Mouse (Mus musculus): ENCODE results near the gene Pomp. TPM values are rescaled to one million over a fixed set of nuclear protein-coding genes. Genes with fewer than 3 reads are reported as not detected.
A peak's percentile ranks its signal among the peaks of the same experiment; 100 is the strongest.

The Pomp gene
- total RNA-seq, 2 experiments from 2014 or later: 161 to 185 TPM

GRCm38 (mm10) chr5:147847361-147847760, 12.9 kb upstream of the Pomp start:
- intact Hi-C loops (cut with DNase I): loop anchor here (5.0 to 10.0 kb wide), 5 partner anchors 93 to 515 kb away; partner anchors contain the start of gene Flt3
- DNase-seq (ENCODE audit: low spot score in 2 of 2): no peak

- peak; percentile 65 to 78 for DNase-seq (ENCODE audit: low spot score in 2 of 2)
- intact Hi-C loops (cut with DNase I): loop anchor here (2.0 to 10.0 kb wide), 6 partner anchors 94 to 516 kb away; partner anchors contain the start of gene Flt3
Observed at GRCm38 (mm10) chr5:147848164-147848863, 11.9 kb upstream of the Pomp start.

- intact Hi-C loops (cut with DNase I): no loop called here
- no peak for DNase-seq (ENCODE audit: low spot score in 2 of 2)
Observed at GRCm38 (mm10) chr5:147850194-147850593, 10.1 kb upstream of the Pomp start.

GRCm38 (mm10) chr5:147860076-147860448, 199 bp upstream of the Pomp start:
- intact Hi-C loops (cut with DNase I): loop anchor here (1.0 to 5.0 kb wide), 2 partner anchors 323 to 430 kb away; partner anchors contain the start of gene Pan3
- DNase-seq (ENCODE audit: low spot score in 2 of 2): no peak

GRCm38 (mm10) chr5:147868674-147869073, 8.4 kb downstream of the Pomp start:
- DNase-seq (ENCODE audit: low spot score in 2 of 2): no peak
- intact Hi-C loops (cut with DNase I): no loop called here

- intact Hi-C loops (cut with DNase I): no loop called here
- no peak for DNase-seq (ENCODE audit: low spot score in 2 of 2)
Observed at GRCm38 (mm10) chr5:147869568-147869967, 9.3 kb downstream of the Pomp start.

GRCm38 (mm10) chr5:147870296-147870695, 10.0 kb downstream of the Pomp start:
- intact Hi-C loops (cut with DNase I): loop anchor here (10.0 kb wide), 1 partner anchor 365 kb away; no protein-coding TSS in a partner anchor

GRCm38 (mm10) chr5:147871091-147871820, 11.0 kb downstream of the Pomp start:
- intact Hi-C loops (cut with DNase I): loop anchor here (10.0 kb wide), 1 partner anchor 364 kb away; no protein-coding TSS in a partner anchor
- peak in 1 of 2 experiments; percentile 47 for DNase-seq (ENCODE audit: low spot score in 2 of 2)

More at GRCm38 (mm10) chr5:147870296-147870695, 10.0 kb downstream of the Pomp start:
- DNase-seq (ENCODE audit: low spot score in 2 of 2): no peak

- DNase-seq (ENCODE audit: low spot score in 2 of 2): no peak
- intact Hi-C loops (cut with DNase I): loop anchor here (10.0 kb wide), 1 partner anchor 360 kb away; no protein-coding TSS in a partner anchor
Observed at GRCm38 (mm10) chr5:147874491-147875065, 14.3 kb downstream of the Pomp start.

- no peak for DNase-seq (ENCODE audit: low spot score in 2 of 2)
- intact Hi-C loops (cut with DNase I): loop anchor here (10.0 kb wide), 1 partner anchor 360 kb away; no protein-coding TSS in a partner anchor
Observed at GRCm38 (mm10) chr5:147875210-147875609, 14.9 kb downstream of the Pomp start.

- DNase-seq (ENCODE audit: low spot score in 2 of 2): no peak
Observed at GRCm38 (mm10) chr5:147877520-147877919, 17.3 kb downstream of the Pomp start.

GRCm38 (mm10) chr5:147879971-147880682, 19.9 kb downstream of the Pomp start:
- DNase-seq (ENCODE audit: low spot score in 2 of 2): no peak
- intact Hi-C loops (cut with DNase I): loop anchor here (10.0 kb wide), 1 partner anchor 355 kb away; no protein-coding TSS in a partner anchor

More at GRCm38 (mm10) chr5:147877520-147877919, 17.3 kb downstream of the Pomp start:
- intact Hi-C loops (cut with DNase I): loop anchor here (10.0 kb wide), 1 partner anchor 357 kb away; no protein-coding TSS in a partner anchor

GRCm38 (mm10) chr5:147883581-147883980, 23.3 kb downstream of the Pomp start:
- intact Hi-C loops (cut with DNase I): no loop called here

GRCm38 (mm10) chr5:147888313-147889297, 28.3 kb downstream of the Pomp start:
- intact Hi-C loops (cut with DNase I): no loop called here
- DNase-seq (ENCODE audit: low spot score in 2 of 2): no peak

More at GRCm38 (mm10) chr5:147883581-147883980, 23.3 kb downstream of the Pomp start:
- no peak for DNase-seq (ENCODE audit: low spot score in 2 of 2)

GRCm38 (mm10) chr5:147892735-147893134, 32.5 kb downstream of the Pomp start:
- intact Hi-C loops (cut with DNase I): no loop called here

GRCm38 (mm10) chr5:147893143-147893542, 32.9 kb downstream of the Pomp start:
- intact Hi-C loops (cut with DNase I): no loop called here
- DNase-seq (ENCODE audit: low spot score in 2 of 2): no peak

More at GRCm38 (mm10) chr5:147892735-147893134, 32.5 kb downstream of the Pomp start:
- DNase-seq (ENCODE audit: low spot score in 2 of 2): no peak

GRCm38 (mm10) chr5:147893766-147894454, 33.6 kb downstream of the Pomp start:
- intact Hi-C loops (cut with DNase I): no loop called here
- DNase-seq (ENCODE audit: low spot score in 2 of 2): peak in 1 of 2 experiments; percentile 30
